Mouse (Mus musculus): ENCODE results near the gene Gm11011. TPM values are rescaled to one million over a fixed set of nuclear protein-coding genes. Genes with fewer than 3 reads are reported as not detected.
"Not testable (repeated sequence)": the region's sequence is repeated elsewhere in the genome, so short reads cannot be mapped to it uniquely, and the experiment has no call there.

Gm11011 gene
- polyA plus RNA-seq (2015; fragmentation: Nextera tagmentation; extraction: Ambion mirVana) = not detected in 2 replicates

- H3K27ac ChIP-seq (ENCODE audit: low read depth); H3K27me3 ChIP-seq (ENCODE audit: insufficient read depth, low read length); ATAC-seq; H3K9me3 ChIP-seq (ENCODE audit: low read length); H3K4me1 ChIP-seq (ENCODE audit: insufficient read depth); H3K9ac ChIP-seq (replicated peaks); DNase-seq; H3K36me3 ChIP-seq (replicated peaks; ENCODE audit: insufficient read depth, low read length); H3K4me3 ChIP-seq (ENCODE audit: low read depth, low read length); H3K4me2 ChIP-seq (ENCODE audit: low read depth, low read length): not testable (repeated sequence)
Measured at GRCm38 (mm10) chr2:169587645-169588044, at the start of gene Gm11011. Gene Gm11011, minus strand, starts transcription at chr2:169587745.

- no peak for ATAC-seq
Measured at GRCm38 (mm10) chr2:169636414-169636813, 48.9 kb upstream of the Gm11011 start.

DNA sequence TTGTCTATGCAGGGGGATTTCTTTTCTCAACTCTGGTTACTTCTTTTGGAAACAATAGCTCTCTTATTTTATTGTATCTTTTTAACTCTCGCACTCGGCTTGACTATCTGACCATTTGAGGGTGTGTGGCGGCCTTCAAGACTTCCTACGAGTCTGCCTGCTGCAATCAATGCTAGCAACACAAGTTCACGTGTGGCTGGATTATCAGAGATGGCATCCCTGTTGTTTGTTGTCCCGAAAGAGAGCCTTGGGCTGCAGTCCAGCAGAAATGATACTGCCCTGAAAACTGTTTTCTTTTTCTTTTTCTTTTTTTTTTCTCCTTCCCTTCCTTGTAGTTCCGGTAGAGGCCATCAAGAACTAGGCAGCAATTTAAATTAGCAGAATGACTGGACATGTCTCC is 47.9 kb upstream of the Gm11011 start:
- H3K9ac ChIP-seq (replicated peaks) = no peak overlapping the region
- H3K4me3 ChIP-seq (ENCODE audit: low read depth, low read length) = peak overlapping the region; percentile 58
- DNase-seq = no peak
- H3K27ac ChIP-seq (ENCODE audit: low read depth) = peak overlapping the region; percentile 11; the same call in 1 of the 2 replicates
- WGBS (ENCODE audit: insufficient replicate concordance) = 54% methylated on average over 7 of the region's 7 CpGs
- H3K4me1 ChIP-seq (ENCODE audit: insufficient read depth) = peaks cover 2% of the 10 kb centered on the region; the same call in 1 of the 2 replicates
- no peak for ATAC-seq
- no peak for TF ChIP-seq EP300 (IDR thresholded peaks at IDR 0.05; ENCODE audit: low read depth)
- TF ChIP-seq CTCF (IDR thresholded peaks at IDR 0.05; ENCODE audit: low read depth) = no peak
- peak overlapping the region; percentile 77 for H3K4me2 ChIP-seq (ENCODE audit: low read depth, low read length)
- peaks cover 11% of the 10 kb centered on the region; the same call in 1 of the 2 replicates for H3K27me3 ChIP-seq (ENCODE audit: insufficient read depth, low read length)
- H3K36me3 ChIP-seq (replicated peaks; ENCODE audit: insufficient read depth, low read length) = no peaks in the 10 kb centered on the region
- H3K9me3 ChIP-seq (ENCODE audit: low read length) = no peaks in the 10 kb centered on the region

More at GRCm38 (mm10) chr2:169636414-169636813, 48.9 kb upstream of the Gm11011 start:
- Histone ChIP-seq H3K9me3 (ENCODE audit: low read length) (no peaks in the 10 kb centered on the region), H3K9ac (replicated peaks) (no peak overlapping the region), H3K4me2 (ENCODE audit: low read depth, low read length) (peak overlapping the region; percentile 40), H3K4me1 (ENCODE audit: insufficient read depth) (peaks cover 2% of the 10 kb centered on the region; the same call in 1 of the 2 replicates), H3K27me3 (ENCODE audit: insufficient read depth, low read length) (peaks cover 11% of the 10 kb centered on the region; the same call in 1 of the 2 replicates), H3K4me3 (ENCODE audit: low read depth, low read length) (no peak overlapping the region), H3K27ac (ENCODE audit: low read depth) (no peak overlapping the region), H3K36me3 (replicated peaks; ENCODE audit: insufficient read depth, low read length) (no peaks in the 10 kb centered on the region)
- DNase-seq = no peak
- TF ChIP-seq EP300 (IDR thresholded peaks at IDR 0.05; ENCODE audit: low read depth) = no peak
- TF ChIP-seq CTCF (IDR thresholded peaks at IDR 0.05; ENCODE audit: low read depth) = no peak
- WGBS (ENCODE audit: insufficient replicate concordance) = 71% methylated on average over 4 of the region's 4 CpGs

DNA sequence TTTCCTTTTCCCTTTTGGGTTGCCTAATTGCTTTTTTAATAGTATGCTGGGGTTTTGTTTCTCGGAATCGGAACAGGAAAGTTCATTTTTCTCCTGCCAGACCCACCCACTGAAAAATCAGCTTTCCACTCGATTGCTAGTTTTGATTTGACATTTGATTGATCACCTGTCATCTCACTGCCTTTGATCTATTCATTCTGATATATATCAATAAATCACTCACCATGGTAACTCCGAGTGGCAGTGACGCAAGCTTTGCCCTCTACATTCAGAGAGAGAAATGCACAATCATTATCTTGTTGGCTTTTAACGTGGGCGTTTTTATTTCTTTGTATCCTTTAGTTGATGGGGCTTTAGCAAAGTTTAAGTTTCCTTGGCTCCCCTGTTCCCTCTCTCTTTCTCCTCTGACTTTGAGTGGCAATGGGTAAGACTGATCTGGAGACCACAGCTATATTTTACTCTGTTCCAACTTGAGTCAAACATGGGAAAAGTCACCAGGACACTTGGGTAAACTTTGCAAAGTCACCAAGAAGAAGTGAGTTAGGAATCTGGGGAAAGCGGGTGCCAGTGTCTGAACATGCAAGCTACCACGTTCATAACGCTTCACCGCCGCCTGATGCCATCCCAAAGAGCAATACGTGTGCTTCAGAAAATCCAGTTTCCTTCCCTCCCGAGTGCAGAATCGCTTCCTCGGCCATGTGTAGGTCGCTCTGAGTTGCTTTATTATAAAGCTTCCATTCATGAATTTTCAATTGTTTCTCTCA is 47.3 kb upstream of the Gm11011 start:
- Histone ChIP-seq H3K4me3 (ENCODE audit: low read depth, low read length) (peak overlapping the region; percentile 58), H3K9ac (replicated peaks) (peak overlapping the region; percentile 73), H3K27ac (ENCODE audit: low read depth) (peak overlapping the region; percentile 67; the same call in 1 of the 2 replicates), H3K4me1 (ENCODE audit: insufficient read depth) (peaks cover 2% of the 10 kb centered on the region; the same call in 1 of the 2 replicates), H3K36me3 (replicated peaks; ENCODE audit: insufficient read depth, low read length) (no peaks in the 10 kb centered on the region), H3K4me2 (ENCODE audit: low read depth, low read length) (peak overlapping the region; percentile 77), H3K9me3 (ENCODE audit: low read length) (no peaks in the 10 kb centered on the region), H3K27me3 (ENCODE audit: insufficient read depth, low read length) (peaks cover 11% of the 10 kb centered on the region; the same call in 1 of the 2 replicates)
- ATAC-seq (no peak), DNase-seq (no peak)
- WGBS (ENCODE audit: insufficient replicate concordance) = 43% methylated on average over 17 of the region's 17 CpGs
- no peak for TF ChIP-seq CTCF (IDR thresholded peaks at IDR 0.05; ENCODE audit: low read depth)
- no peak for TF ChIP-seq EP300 (IDR thresholded peaks at IDR 0.05; ENCODE audit: low read depth)

DNA sequence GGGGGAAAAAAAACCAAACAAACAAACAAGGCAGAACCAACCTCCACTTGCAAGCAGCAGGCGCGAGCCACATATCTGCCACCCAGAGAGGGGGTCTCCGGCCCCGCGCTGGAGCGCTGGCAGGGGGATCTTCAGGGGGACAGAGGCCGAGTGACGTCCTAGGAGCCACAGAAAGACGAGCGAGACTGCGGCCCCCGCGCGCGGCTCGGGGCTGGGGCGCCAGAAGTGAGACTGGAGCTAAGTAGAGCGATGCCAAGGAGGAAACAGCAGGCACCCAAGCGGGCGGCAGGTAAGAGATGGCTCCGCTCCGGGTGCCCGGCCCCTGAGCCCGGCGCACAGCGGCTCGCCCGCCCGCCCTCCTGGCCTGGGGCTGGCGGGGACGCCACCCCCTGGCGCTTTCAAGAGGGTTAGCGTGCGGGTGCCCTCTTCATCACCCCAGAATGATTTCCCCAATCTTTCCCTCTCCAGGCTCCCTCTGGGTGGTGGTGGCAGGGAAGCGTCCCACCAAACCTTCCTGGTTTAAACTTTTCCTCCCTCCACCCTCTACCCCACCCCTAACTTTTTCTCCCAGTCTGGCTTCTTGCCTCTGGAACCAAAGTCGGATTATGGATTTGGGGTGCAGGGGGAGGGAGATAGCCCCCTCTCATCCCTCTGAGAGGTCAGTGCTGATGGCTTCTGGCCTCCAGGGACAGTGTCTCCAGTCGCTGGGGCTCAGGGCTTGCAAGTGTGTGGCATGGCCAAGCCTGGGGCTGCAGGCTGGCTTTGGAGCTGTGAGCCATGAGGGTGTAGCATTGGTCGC is 46.1 kb upstream of the Gm11011 start:
- DNase-seq (peak; percentile 28), ATAC-seq (peak; percentile 20; the same call in 1 of the 2 replicates)
- Histone ChIP-seq H3K27ac (ENCODE audit: low read depth) (peak overlapping the region; percentile 82), H3K9ac (replicated peaks) (peak overlapping the region; percentile 73), H3K36me3 (replicated peaks; ENCODE audit: insufficient read depth, low read length) (no peaks in the 10 kb centered on the region), H3K4me2 (ENCODE audit: low read depth, low read length) (peak overlapping the region; percentile 77), H3K9me3 (ENCODE audit: low read length) (no peaks in the 10 kb centered on the region), H3K4me1 (ENCODE audit: insufficient read depth) (peaks cover 2% of the 10 kb centered on the region; the same call in 1 of the 2 replicates), H3K4me3 (ENCODE audit: low read depth, low read length) (peak overlapping the region; percentile 58), H3K27me3 (ENCODE audit: insufficient read depth, low read length) (peaks cover 11% of the 10 kb centered on the region; the same call in 1 of the 2 replicates)
- WGBS (ENCODE audit: insufficient replicate concordance) = 2% methylated on average over 38 of the region's 38 CpGs
- TF ChIP-seq EP300 (IDR thresholded peaks at IDR 0.05; ENCODE audit: low read depth) = no peak
- TF ChIP-seq CTCF (IDR thresholded peaks at IDR 0.05; ENCODE audit: low read depth) = no peak
